21 mouse cellular contexts compared by ENCODE assay signal in the genomic region with DNA sequence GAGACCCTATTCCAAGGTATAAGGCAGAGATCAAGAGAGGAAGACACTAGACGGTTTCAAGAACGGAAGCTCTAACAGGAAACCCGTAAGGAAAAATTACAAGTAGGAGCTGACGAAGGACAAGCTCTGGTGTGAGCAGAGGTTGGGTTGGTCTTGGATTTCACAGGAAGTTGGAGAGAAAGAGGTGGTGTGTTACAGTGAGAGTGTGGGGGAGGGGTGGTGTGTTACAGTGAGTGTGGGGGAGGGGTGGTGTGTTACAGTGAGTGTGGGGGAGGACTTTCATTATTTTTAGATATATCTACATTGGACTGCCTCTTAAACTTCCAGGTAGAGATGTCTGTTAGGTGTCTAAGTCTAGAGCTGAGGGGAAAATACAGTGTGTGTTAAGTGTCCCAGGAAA. TPM values are rescaled to one million over a fixed set of nuclear protein-coding genes. Genes with fewer than 3 reads are reported as not detected.
DNase-seq lines count a peak whose midpoint lies in the region; ATAC-seq and TF ChIP-seq lines count a peak whose summit lies in the region.
"Had no signal": no experiment of that assay in that cellular context is flagged by ENCODE, and none has a peak within 500 bp of the region (broad histone marks: within the 10 kb centered on the region; RNA-seq: fewer than 3 reads in every experiment).

No protein-coding gene starts in this region.

- TF ChIP-seq CTCF in lung, embryonic 14.5 days (IDR thresholded peaks at IDR 0.05; ENCODE audit: low read depth) = no peak
- no peak for TF ChIP-seq CTCF in lung, adult 2 months (IDR thresholded peaks at IDR 0.05; ENCODE audit: insufficient read depth, low read length)
- no peak for TF ChIP-seq CTCF in bone marrow macrophage, adult 2 months (IDR thresholded peaks at IDR 0.05; ENCODE audit: low read depth, low read length)
- TF ChIP-seq CTCF in liver, postnatal 0 days (IDR thresholded peaks at IDR 0.05; ENCODE audit: low read depth) = no peak

- TF ChIP-seq POLR2A in lung, adult 2 months (IDR thresholded peaks at IDR 0.05; ENCODE audit: borderline replicate concordance, extremely low read depth, low read depth, low read length) = no peak
- TF ChIP-seq POLR2A in bone marrow macrophage, adult 2 months (IDR thresholded peaks at IDR 0.05; ENCODE audit: borderline replicate concordance, low read depth, low read length) = no peak

- peak; percentile 11 for DNase-seq in lung, embryonic 14.5 days
- DNase-seq in lung, adult 2 months = no peak
- DNase-seq in liver, embryonic 11.5 days (ENCODE audit: low spot score) = no peak
- peak; percentile 16 for DNase-seq in liver, postnatal 0 days
- DNase-seq in right cerebral cortex, postnatal 10 days (ENCODE audit: low spot score in 2 of 2) = no peak
- DNase-seq in spleen, adult 12 weeks (ENCODE audit: low spot score) = no peak
- DNase-seq in ovary, adult 18-20 months (ENCODE audit: low spot score) = no peak
- DNase-seq: adrenal gland, postnatal 36 days; cerebellum, adult 11 months; cerebellum, postnatal 10 days; gastrocnemius, adult 2 months; kidney, adult 9 months; kidney, postnatal 25 days had no signal

- H3K4me1 ChIP-seq in lung, embryonic 14.5 days (ENCODE audit: insufficient read depth) = no peaks in the 10 kb centered on the region
- no peaks in the 10 kb centered on the region for H3K4me1 ChIP-seq in lung, adult 2 months (ENCODE audit: control insufficient read depth, insufficient read depth, low read length)
- peaks cover 45% of the 10 kb centered on the region for H3K4me1 ChIP-seq in bone marrow macrophage, adult 2 months (ENCODE audit: control insufficient read depth, insufficient read depth, low read length)
- peaks cover 15% of the 10 kb centered on the region; the same call in 1 of the 2 replicates for H3K4me1 ChIP-seq in liver, embryonic 11.5 days (replicated peaks; ENCODE audit: control insufficient read depth, insufficient read depth, low read length)
- H3K4me1 ChIP-seq in liver, postnatal 0 days (ENCODE audit: insufficient read depth) = peaks cover 4% of the 10 kb centered on the region
- H3K4me1 ChIP-seq: forebrain, embryonic 13.5 days; heart, embryonic 15.5 days; neural tube, embryonic 15.5 days had no signal

- H3K27ac ChIP-seq in lung, embryonic 14.5 days (ENCODE audit: low read depth) = no peak overlapping the region
- H3K27ac ChIP-seq in bone marrow macrophage, adult 2 months (ENCODE audit: insufficient read depth, low read depth, low read length) = peak overlapping the region; percentile 41
- no peak overlapping the region for H3K27ac ChIP-seq in liver, embryonic 11.5 days (ENCODE audit: low read depth, low read length)
- no peak overlapping the region for H3K27ac ChIP-seq in liver, postnatal 0 days (ENCODE audit: low read depth)
- H3K27ac ChIP-seq: forebrain, embryonic 13.5 days; gastrocnemius, adult 2 months; heart, embryonic 15.5 days; hindbrain, postnatal 0 days; neural tube, embryonic 15.5 days had no signal

- no peak overlapping the region for H3K4me2 ChIP-seq in lung, embryonic 14.5 days
- H3K4me2 ChIP-seq in liver, embryonic 11.5 days = peak overlapping the region; percentile 24
- no peak overlapping the region for H3K4me2 ChIP-seq in liver, postnatal 0 days (ENCODE audit: low read depth, low read length)
- H3K4me2 ChIP-seq: forebrain, embryonic 13.5 days; heart, embryonic 15.5 days; midbrain, embryonic 11.5 days; neural tube, embryonic 15.5 days had no signal

- no peak for TF ChIP-seq EP300 in liver, postnatal 0 days (IDR thresholded peaks at IDR 0.05; ENCODE audit: low read depth)

- no peak for ATAC-seq in lung, embryonic 14.5 days (ENCODE audit: insufficient read depth)
- peak; percentile 56 for ATAC-seq in liver, embryonic 11.5 days (replicated peaks; ENCODE audit: low FRiP score)
- ATAC-seq in liver, postnatal 0 days = no peak
- ATAC-seq: forebrain, embryonic 13.5 days; hindbrain, postnatal 0 days; intestine, embryonic 16.5 days; lung, postnatal 0 days had no signal

- no peak overlapping the region for H3K9ac ChIP-seq in lung, embryonic 14.5 days
- H3K9ac ChIP-seq in liver, embryonic 11.5 days (ENCODE audit: low read depth, low read length) = no peak overlapping the region
- H3K9ac ChIP-seq in liver, postnatal 0 days (replicated peaks) = no peak overlapping the region
- H3K9ac ChIP-seq: forebrain, embryonic 13.5 days; heart, embryonic 15.5 days; neural tube, embryonic 15.5 days had no signal

- H3K36me3 ChIP-seq in lung, embryonic 14.5 days (ENCODE audit: insufficient read depth) = no peaks in the 10 kb centered on the region
- H3K36me3 ChIP-seq in liver, embryonic 11.5 days (ENCODE audit: control insufficient read depth, insufficient read depth, low read length) = no peaks in the 10 kb centered on the region
- H3K36me3 ChIP-seq in liver, postnatal 0 days (replicated peaks; ENCODE audit: insufficient read depth, low read length) = no peaks in the 10 kb centered on the region
- H3K36me3 ChIP-seq: heart, embryonic 15.5 days; neural tube, embryonic 15.5 days had no signal

- no peaks in the 10 kb centered on the region for H3K27me3 ChIP-seq in lung, embryonic 14.5 days (ENCODE audit: insufficient read depth, low read length)
- H3K27me3 ChIP-seq in liver, embryonic 11.5 days (replicated peaks; ENCODE audit: control insufficient read depth, insufficient read depth, low read length) = no peaks in the 10 kb centered on the region
- H3K27me3 ChIP-seq in liver, postnatal 0 days (ENCODE audit: insufficient read depth, low read length) = no peaks in the 10 kb centered on the region
- H3K27me3 ChIP-seq: forebrain, embryonic 13.5 days; heart, embryonic 15.5 days; neural tube, embryonic 15.5 days had no signal

- H3K4me3 ChIP-seq in lung, embryonic 14.5 days (ENCODE audit: low read depth, low read length) = no peak overlapping the region
- no peak overlapping the region for H3K4me3 ChIP-seq in lung, adult 2 months (replicated peaks; ENCODE audit: extremely low read depth, low read depth, low read length)
- H3K4me3 ChIP-seq in bone marrow macrophage, adult 2 months (ENCODE audit: insufficient read depth, low read length) = no peak overlapping the region
- no peak overlapping the region for H3K4me3 ChIP-seq in liver, embryonic 11.5 days (ENCODE audit: low read depth, low read length)
- no peak overlapping the region for H3K4me3 ChIP-seq in liver, postnatal 0 days (ENCODE audit: low read depth, low read length)
- H3K4me3 ChIP-seq: forebrain, embryonic 13.5 days; gastrocnemius, adult 2 months; heart, embryonic 15.5 days; neural tube, embryonic 15.5 days had no signal

- 54% methylated on average over 4 of the region's 4 CpGs for WGBS in lung, embryonic 14.5 days
- 47% methylated on average over 4 of the region's 4 CpGs for WGBS in lung, adult 2 months
- WGBS in liver, embryonic 11.5 days = 41% methylated on average over 4 of the region's 4 CpGs
- WGBS in liver, postnatal 0 days (ENCODE audit: insufficient replicate concordance) = 54% methylated on average over 4 of the region's 4 CpGs

- H3K9me3 ChIP-seq in lung, embryonic 14.5 days (ENCODE audit: low read depth, low read length) = no peaks in the 10 kb centered on the region
- no peaks in the 10 kb centered on the region for H3K9me3 ChIP-seq in liver, embryonic 11.5 days (ENCODE audit: control insufficient read depth, low read length)
- H3K9me3 ChIP-seq in liver, postnatal 0 days (ENCODE audit: low read length) = no peaks in the 10 kb centered on the region
- H3K9me3 ChIP-seq: forebrain, embryonic 13.5 days; heart, embryonic 15.5 days; neural tube, embryonic 15.5 days had no signal

RNA-seq across cellular contexts. Expression of gene Tmem236, which starts 16.4 kb away (rescaled TPM):
- 0.09 TPM in 1 of 2 replicates, not detected in the other for polyA plus RNA-seq in lung, embryonic 14.5 days (2014; fragmentation: Nextera tagmentation; extraction: Ambion mirVana)
- polyA plus RNA-seq in lung, adult 2 months (2012; rRNA removed) = 0.12 TPM in 1 of 2 replicates, not detected in the other
- polyA plus RNA-seq in bone marrow macrophage, adult 2 months (2012; ENCODE audit: insufficient read depth, insufficient read length, missing spikeins) = 0.36 TPM in 1 of 2 replicates, not detected in the other
- not detected in 2 replicates for polyA plus RNA-seq in liver, embryonic 11.5 days (2014; fragmentation: Nextera tagmentation; extraction: Ambion mirVana)
- polyA plus RNA-seq in liver, postnatal 0 days (2015; fragmentation: Nextera tagmentation; extraction: Ambion mirVana) = 0.02 TPM in 1 of 2 replicates, not detected in the other

RNA-seq across cellular contexts. Expression of gene Mrc1, which starts 38.5 kb away (rescaled TPM):
- 7.8 and 8.7 TPM in 2 replicates for polyA plus RNA-seq in lung, embryonic 14.5 days (2014; fragmentation: Nextera tagmentation; extraction: Ambion mirVana)
- polyA plus RNA-seq in lung, adult 2 months (2012; rRNA removed) = 5.0 and 9.6 TPM in 2 replicates
- polyA plus RNA-seq in bone marrow macrophage, adult 2 months (2012; ENCODE audit: insufficient read depth, insufficient read length, missing spikeins) = 471 and 498 TPM in 2 replicates
- polyA plus RNA-seq in liver, embryonic 11.5 days (2014; fragmentation: Nextera tagmentation; extraction: Ambion mirVana) = 9.0 and 9.8 TPM in 2 replicates
- 13.6 and 14.5 TPM in 2 replicates for polyA plus RNA-seq in liver, postnatal 0 days (2015; fragmentation: Nextera tagmentation; extraction: Ambion mirVana)

Comparison
In these comparisons a context has a peak if more than half of its experiments do, and no peak if none do; other contexts are left out.
1. DNase-seq: peak in lung, embryonic 14.5 days (single experiment) and liver, postnatal 0 days (single experiment); none in lung, adult 2 months (single experiment), liver, embryonic 11.5 days (single experiment), right cerebral cortex, postnatal 10 days (0 of 2), spleen, adult 12 weeks (single experiment) and ovary, adult 18-20 months (single experiment).
2. RNA of gene Mrc1, which starts 38.5 kb away (polyA plus RNA-seq): 471 to 498 TPM in bone marrow macrophage, adult 2 months; 13.6 to 14.5 TPM in liver, postnatal 0 days, 5.0 to 9.6 TPM in lung, adult 2 months, 9.0 to 9.8 TPM in liver, embryonic 11.5 days and 7.8 to 8.7 TPM in lung, embryonic 14.5 days; every median in the first group is over 10 times any median in the second.